Mouse (Mus musculus) stomach, embryonic 14.5 days (tissue): ENCODE data around the gene 1700024G13Rik. TPM values are rescaled to one million over a fixed set of nuclear protein-coding genes. Genes with fewer than 3 reads are reported as not detected.
"Not testable (repeated sequence)": the region's sequence is repeated elsewhere in the genome, so short reads cannot be mapped to it uniquely, and the experiment has no call there.

ENCODE experiments used
- ATAC-seq: fragments of 200-750 bp; cut with Nextera tagmentation; 2 replicates; pipeline ENCODE4 v1.8.0; 2017; ENCODE audit warnings: low read depth, moderate TSS enrichment; ENCODE audit not compliant: insufficient number of reproducible peaks, insufficient read depth, low FRiP score
- H3K27ac ChIP-seq: fragments of 300-500 bp; sonication (generic); 2 replicates; pipeline ENCODE4 v1.5.1; 2014; ENCODE audit warnings: mild to moderate bottlenecking, low read length, moderate library complexity, mixed read lengths
- H3K27me3 ChIP-seq: fragments of 300-500 bp; sonication (generic); 2 replicates; pipeline ENCODE4 v1.6.1; 2014; ENCODE audit warnings: low read length, control low read depth, mixed read lengths; ENCODE audit not compliant: control insufficient read depth, insufficient read depth
- H3K36me3 ChIP-seq: fragments of 300-500 bp; sonication (generic); 2 replicates; pipeline ENCODE4 v1.6.1; 2014; ENCODE audit warnings: mild to moderate bottlenecking, control low read depth, low read length, moderate library complexity, mixed read lengths; ENCODE audit not compliant: control insufficient read depth, insufficient read depth
- H3K4me1 ChIP-seq: fragments of 300-500 bp; sonication (generic); 2 replicates; pipeline ENCODE4 v1.6.1; 2014; ENCODE audit warnings: low read length, control low read depth, mixed read lengths; ENCODE audit not compliant: control insufficient read depth, insufficient read depth
- H3K4me2 ChIP-seq: fragments of 300-500 bp; sonication (generic); replicated peaks from 2 replicates; pipeline ENCODE4 v1.6.1; 2014; ENCODE audit warnings: low read depth, low read length, control low read depth
- H3K4me3 ChIP-seq: fragments of 300-500 bp; sonication (generic); 2 replicates; pipeline ENCODE4 v1.5.1; 2014; ENCODE audit warnings: low read depth, low read length, control low read depth
- H3K9ac ChIP-seq: fragments of 300-500 bp; sonication (generic); replicated peaks from 2 replicates; pipeline ENCODE4 v1.6.1; 2014; ENCODE audit warnings: low read depth, mild to moderate bottlenecking, control low read depth, low read length, moderate library complexity, mixed read lengths
- H3K9me3 ChIP-seq: fragments of 300-500 bp; sonication (generic); 2 replicates; pipeline ENCODE4 v1.6.1; 2016; ENCODE audit warnings: low read depth, low read length, control low read depth; ENCODE audit not compliant: control insufficient read depth
- WGBS: fragments of 180-500 bp; shearing (Covaris S2); extraction: QIAGEN DNeasy Blood & Tissue Kit; methylation state at CpG from one replicate; pipeline ENCODE4 v1.1.7; 2014; 5-methylcytosine and 5-hydroxymethylcytosine counted together
- polyA plus RNA-seq: library from polyadenylated mRNA; unstranded; fragments of >200 nt; fragmentation: Nextera tagmentation; extraction: Ambion mirVana; gene quantifications from 2 replicates; pipeline ENCODE4 v1.2.1, GENCODE M21; 2014

1700024G13Rik gene
- polyA plus RNA-seq, 1 experiment from 2014 or later = not detected

DNA sequence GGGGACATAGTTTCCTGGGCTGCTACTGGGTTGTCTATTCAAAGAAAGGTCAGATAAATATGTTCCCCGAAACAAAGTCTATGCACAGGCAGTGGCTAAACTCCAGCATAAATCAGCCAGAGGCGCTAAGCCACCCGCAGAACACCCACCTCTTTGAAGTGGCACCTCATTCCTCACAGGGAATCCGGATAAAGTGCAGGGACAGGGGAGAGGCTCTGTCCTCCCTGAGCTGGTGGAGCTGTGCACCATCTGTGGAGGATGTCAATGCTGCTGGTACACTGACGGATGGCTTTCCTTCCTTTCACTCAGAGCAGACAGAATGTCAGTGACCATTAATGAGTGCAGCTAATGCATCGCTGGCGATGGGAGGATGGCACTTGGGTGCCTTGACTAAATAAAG lies 7.1 kb downstream of the 1700024G13Rik start:
- no peak for ATAC-seq
- Histone ChIP-seq H3K27me3 (no peaks in the 10 kb centered on the region), H3K4me3 (no peak overlapping the region), H3K27ac (no peak overlapping the region), H3K9ac (no peak overlapping the region), H3K4me2 (no peak overlapping the region), H3K9me3 (no peaks in the 10 kb centered on the region), H3K4me1 (no peaks in the 10 kb centered on the region), H3K36me3 (no peaks in the 10 kb centered on the region)
- 17% methylated on average over 7 of the region's 7 CpGs for WGBS

DNA sequence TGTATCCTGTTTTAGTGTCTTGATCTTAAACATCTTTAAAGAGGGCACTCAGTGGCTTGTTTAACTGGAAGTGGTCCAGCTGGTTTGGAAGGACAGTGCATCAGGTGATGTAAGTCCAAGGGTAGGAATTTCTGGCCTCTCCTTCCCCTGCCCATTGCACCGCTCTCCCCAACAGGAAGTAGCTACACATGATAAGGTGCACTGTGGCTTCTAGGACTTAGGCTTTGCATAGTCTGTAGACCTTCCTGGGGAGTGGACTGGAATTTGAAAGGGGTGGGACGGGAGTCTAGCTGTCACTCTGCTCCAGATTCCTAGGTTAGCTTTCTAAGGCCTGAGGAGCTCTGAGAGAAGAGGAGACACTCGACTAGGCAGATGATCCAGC lies 8.1 kb downstream of the 1700024G13Rik start:
- Histone ChIP-seq H3K27ac (no peak overlapping the region), H3K9me3 (no peaks in the 10 kb centered on the region), H3K36me3 (no peaks in the 10 kb centered on the region), H3K27me3 (no peaks in the 10 kb centered on the region), H3K4me2 (no peak overlapping the region), H3K9ac (no peak overlapping the region), H3K4me1 (no peaks in the 10 kb centered on the region), H3K4me3 (no peak overlapping the region)
- 45% methylated on average over 3 of the region's 3 CpGs for WGBS
- no peak for ATAC-seq

DNA sequence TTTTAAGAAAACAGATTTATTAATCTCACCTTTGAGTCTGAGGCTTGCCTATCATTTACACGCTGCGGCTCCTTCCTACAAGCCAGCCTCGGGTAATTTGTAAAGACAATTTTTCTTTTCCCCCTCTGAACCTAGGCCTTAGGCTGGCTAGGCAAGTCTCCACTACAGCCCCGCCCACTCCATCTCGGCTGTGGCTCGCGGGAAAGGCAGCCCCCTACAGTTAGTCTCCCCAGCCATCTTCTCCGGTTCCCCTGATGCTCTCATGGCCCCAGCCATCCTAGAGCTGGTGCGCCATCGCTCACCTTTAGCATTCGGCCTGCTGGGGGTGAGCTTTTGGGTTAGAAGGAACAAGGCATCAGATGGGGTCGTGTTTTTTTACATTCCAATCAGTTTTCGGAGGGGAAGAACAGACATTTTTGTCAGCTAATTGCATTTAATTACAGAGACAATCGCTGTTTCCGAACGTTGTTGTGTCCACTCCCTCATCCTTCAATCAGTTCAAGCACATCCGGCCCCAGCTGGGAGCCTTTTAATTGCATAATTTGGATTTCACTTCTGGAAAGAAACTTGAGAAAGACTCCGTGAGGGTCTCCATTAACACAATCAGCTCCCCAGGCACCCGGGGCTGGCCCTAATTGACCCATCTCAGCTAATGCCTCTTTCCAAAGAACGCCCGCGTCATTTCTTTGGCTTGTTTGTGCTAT lies 8.6 kb downstream of the 1700024G13Rik start:
- H3K27ac ChIP-seq = no peak overlapping the region
- H3K4me3 ChIP-seq = no peak overlapping the region

DNA sequence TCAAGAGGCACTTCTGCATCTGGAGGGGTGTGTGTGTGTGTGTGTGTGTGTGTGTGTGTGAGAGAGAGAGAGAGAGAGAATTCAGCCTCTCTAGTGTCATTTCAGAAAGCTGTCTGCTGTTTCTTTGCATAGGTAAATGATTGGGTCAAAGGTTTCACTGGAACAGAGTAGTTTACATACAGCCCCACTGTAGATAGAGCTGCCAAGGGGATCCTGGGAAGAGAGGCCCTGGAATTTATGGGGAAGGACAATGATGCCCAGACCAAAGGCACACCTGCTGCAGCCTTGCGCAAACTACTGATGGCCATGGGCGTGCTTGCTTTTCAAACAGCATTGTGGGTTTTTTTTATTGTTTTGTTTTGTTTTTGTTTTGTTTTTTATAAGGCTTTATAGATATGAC lies 15.7 kb downstream of the 1700024G13Rik start:
- Histone ChIP-seq H3K36me3 (no peaks in the 10 kb centered on the region), H3K4me1 (no peaks in the 10 kb centered on the region), H3K4me2 (no peak overlapping the region), H3K27me3 (no peaks in the 10 kb centered on the region), H3K27ac (no peak overlapping the region), H3K4me3 (no peak overlapping the region), H3K9me3 (no peaks in the 10 kb centered on the region), H3K9ac (no peak overlapping the region)
- no peak for ATAC-seq
- 75% methylated on average over 2 of the region's 2 CpGs for WGBS

More for the DNA sequence above, 8.6 kb downstream of the 1700024G13Rik start:
- H3K4me2 ChIP-seq = no peak overlapping the region; the same call in 1 of the 2 replicates
- H3K9ac ChIP-seq = no peak overlapping the region
- H3K27me3 ChIP-seq = no peaks in the 10 kb centered on the region
- no peaks in the 10 kb centered on the region for H3K9me3 ChIP-seq
- no peak for ATAC-seq
- H3K36me3 ChIP-seq = no peaks in the 10 kb centered on the region
- 16% methylated on average over 22 of the region's 22 CpGs for WGBS
- H3K4me1 ChIP-seq = no peaks in the 10 kb centered on the region

DNA sequence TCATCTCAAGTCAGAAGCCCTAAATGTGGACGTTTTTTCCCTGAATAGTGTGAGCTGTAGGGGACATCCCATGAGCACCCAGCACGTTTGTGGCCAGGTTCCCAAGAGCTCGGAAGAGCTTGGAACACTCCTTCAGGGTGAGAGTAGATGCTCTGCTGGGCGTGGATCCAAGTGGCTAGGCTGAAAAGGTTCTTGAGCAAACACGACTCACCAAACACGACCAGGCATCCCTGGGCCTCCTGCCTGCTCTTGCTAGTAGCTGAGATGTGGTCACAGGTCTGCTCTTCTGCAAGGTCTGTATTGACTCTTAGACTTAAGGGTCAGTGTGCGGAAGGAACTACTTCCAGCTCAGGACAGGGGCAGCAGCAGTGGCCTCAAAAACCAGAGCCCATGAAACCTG lies 18.4 kb downstream of the 1700024G13Rik start:
- Histone ChIP-seq H3K36me3 (no peaks in the 10 kb centered on the region), H3K4me2 (no peak overlapping the region), H3K27me3 (no peaks in the 10 kb centered on the region), H3K4me1 (no peaks in the 10 kb centered on the region), H3K9ac (no peak overlapping the region), H3K27ac (no peak overlapping the region), H3K4me3 (no peak overlapping the region), H3K9me3 (no peaks in the 10 kb centered on the region)
- WGBS = 50% methylated on average over 7 of the region's 7 CpGs
- ATAC-seq = no peak

DNA sequence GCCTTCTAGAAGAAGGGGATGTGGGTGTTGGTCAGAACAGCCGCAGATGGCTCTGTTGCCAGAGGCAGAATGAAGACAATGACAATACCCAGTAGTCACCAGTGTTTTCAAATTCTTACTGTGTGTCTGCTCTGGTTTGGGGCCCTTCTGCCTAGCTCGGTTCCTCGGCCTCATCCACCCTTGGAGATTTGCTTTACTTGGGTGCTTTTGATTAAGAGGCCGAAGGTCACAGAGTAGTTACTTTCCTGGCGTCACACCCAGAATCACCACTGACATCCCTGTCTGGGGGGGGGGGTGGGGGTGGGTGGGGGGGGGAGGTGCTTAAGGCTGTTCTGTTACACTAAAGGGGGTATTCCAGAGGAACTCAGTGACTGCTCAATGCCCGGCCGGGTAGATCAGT lies 23.8 kb downstream of the 1700024G13Rik start:
- Histone ChIP-seq H3K9ac (no peak overlapping the region), H3K36me3 (no peaks in the 10 kb centered on the region), H3K27me3 (no peaks in the 10 kb centered on the region), H3K4me3 (no peak overlapping the region), H3K9me3 (0 out of 2 replicates have a peak, but pooled peaks cover 5% of the 10 kb centered on the region), H3K4me2 (no peak overlapping the region), H3K27ac (no peak overlapping the region), H3K4me1 (no peaks in the 10 kb centered on the region)
- ATAC-seq = no peak
- WGBS = 49% methylated on average over 7 of the region's 7 CpGs

DNA sequence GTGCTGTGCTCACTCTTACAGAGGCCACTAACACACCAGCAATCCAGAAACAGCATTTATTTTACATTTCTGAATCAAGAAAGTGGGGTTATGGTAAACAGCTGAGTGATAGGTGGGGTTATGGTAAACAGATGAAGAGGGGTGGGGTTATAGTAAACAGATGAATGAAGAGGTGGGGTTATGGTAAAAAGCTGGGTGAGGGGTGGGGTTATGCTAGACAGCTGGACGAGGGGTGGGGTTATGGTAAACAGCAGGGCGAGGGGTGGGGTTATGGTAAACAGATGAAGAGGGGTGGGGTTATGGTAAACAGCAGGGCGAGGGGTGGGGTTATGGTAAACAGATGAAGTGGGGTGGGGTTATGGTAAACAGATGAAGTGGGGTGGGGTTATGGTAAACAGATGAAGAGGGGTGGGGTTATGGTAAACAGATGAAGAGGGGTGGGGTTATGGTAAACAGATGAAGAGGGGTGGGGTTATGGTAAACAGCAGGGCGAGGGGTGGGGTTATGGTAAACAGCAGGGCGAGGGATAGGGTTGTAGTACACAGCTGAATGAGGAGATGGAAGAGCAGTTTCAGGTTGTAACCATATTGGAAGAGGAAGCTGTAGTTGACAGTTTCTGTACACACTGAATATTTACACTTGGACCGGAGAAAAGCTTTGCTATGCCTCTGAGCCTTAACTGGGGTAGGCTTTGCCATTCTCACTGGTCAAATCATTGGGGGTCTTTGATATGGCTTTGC lies 36.8 kb downstream of the 1700024G13Rik start:
- not testable (repeated sequence) for H3K27ac ChIP-seq, H3K36me3 ChIP-seq, H3K4me3 ChIP-seq, H3K4me1 ChIP-seq, H3K9ac ChIP-seq, H3K4me2 ChIP-seq, ATAC-seq, H3K9me3 ChIP-seq, H3K27me3 ChIP-seq
- WGBS = 33% methylated on average over 6 of the region's 6 CpGs

DNA sequence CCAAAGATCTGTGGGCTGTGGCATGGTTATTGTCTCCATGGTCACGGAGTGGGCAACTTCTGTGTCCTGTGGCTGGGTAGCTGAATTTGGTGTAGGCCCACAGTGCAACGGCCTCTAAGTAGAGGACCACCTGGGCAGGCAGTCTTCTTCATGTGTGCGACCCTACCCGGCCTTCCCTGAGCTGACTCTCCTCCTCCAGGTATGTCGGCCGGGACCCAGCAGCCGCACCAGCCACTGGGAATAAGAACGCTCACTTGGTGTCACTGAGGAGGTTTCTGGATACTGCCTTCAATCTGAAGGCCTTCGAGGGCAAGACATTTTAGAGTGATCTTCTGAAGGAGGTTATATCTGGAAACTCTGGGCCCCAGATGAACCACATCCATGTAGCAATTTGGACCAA lies 40.9 kb downstream of the 1700024G13Rik start:
- Histone ChIP-seq H3K36me3 (no peaks in the 10 kb centered on the region), H3K4me2 (no peak overlapping the region)
- WGBS = 91% methylated on average over 9 of the region's 9 CpGs

More for the DNA sequence above, 40.9 kb downstream of the 1700024G13Rik start:
- Histone ChIP-seq H3K27ac (no peak overlapping the region), H3K4me3 (no peak overlapping the region), H3K9me3 (no peaks in the 10 kb centered on the region), H3K9ac (no peak overlapping the region), H3K4me1 (no peaks in the 10 kb centered on the region), H3K27me3 (no peaks in the 10 kb centered on the region)
- no peak for ATAC-seq
